Mouse (Mus musculus) lung, embryonic 16.5 days (tissue): ENCODE data around the gene Gm11555. TPM values are rescaled to one million over a fixed set of nuclear protein-coding genes. Genes with fewer than 3 reads are reported as not detected.
"Not testable (repeated sequence)": the region's sequence is repeated elsewhere in the genome, so short reads cannot be mapped to it uniquely, and the experiment has no call there.

Experiments used
- ATAC-seq: fragments of 200-750 bp; cut with Nextera tagmentation; 2 replicates; pipeline ENCODE4 v1.8.0; 2017; ENCODE audit warnings: low read depth, mild to moderate bottlenecking, moderate library complexity
- H3K27ac ChIP-seq: fragments of 300-500 bp; sonication (generic); 2 replicates; pipeline ENCODE4 v1.5.1; 2014; ENCODE audit warnings: mild to moderate bottlenecking, control low read depth, low read length
- H3K27me3 ChIP-seq: fragments of 300-500 bp; sonication (generic); 2 replicates; pipeline ENCODE4 v1.6.1; 2014; ENCODE audit warnings: low read depth, low read length, mixed read lengths; ENCODE audit not compliant: control insufficient read depth, insufficient read depth
- H3K36me3 ChIP-seq: fragments of 300-500 bp; sonication (generic); 2 replicates; pipeline ENCODE4 v1.6.1; 2014; ENCODE audit warnings: low read length; ENCODE audit not compliant: control insufficient read depth, insufficient read depth
- H3K4me1 ChIP-seq: fragments of 300-500 bp; sonication (generic); replicated peaks from 2 replicates; pipeline ENCODE4 v1.6.1; 2014; ENCODE audit warnings: low read length, mixed read lengths; ENCODE audit not compliant: control insufficient read depth, insufficient read depth
- H3K4me2 ChIP-seq: fragments of 300-500 bp; sonication (generic); 2 replicates; pipeline ENCODE4 v1.6.1; 2014; ENCODE audit warnings: low read depth, low read length, control low read depth
- H3K4me3 ChIP-seq: fragments of 300-500 bp; sonication (generic); 2 replicates; pipeline ENCODE4 v1.5.1; 2014; ENCODE audit warnings: mild to moderate bottlenecking, low read length, control low read depth
- H3K9ac ChIP-seq: fragments of 300-500 bp; sonication (generic); 2 replicates; pipeline ENCODE4 v1.6.1; 2014; ENCODE audit warnings: low read length, control low read depth
- H3K9me3 ChIP-seq: fragments of 300-500 bp; sonication (generic); 2 replicates; pipeline ENCODE4 v1.6.1; 2016; ENCODE audit warnings: low read length; ENCODE audit not compliant: control insufficient read depth
- WGBS: fragments of 180-500 bp; shearing (Covaris S2); extraction: QIAGEN DNeasy Blood & Tissue Kit; methylation state at CpG from one replicate; pipeline ENCODE4 v1.1.7; 2014; 5-methylcytosine and 5-hydroxymethylcytosine counted together
- polyA plus RNA-seq: library from polyadenylated mRNA; unstranded; fragments of >200 nt; fragmentation: Nextera tagmentation; extraction: Ambion mirVana; gene quantifications from 2 replicates; pipeline ENCODE4 v1.2.1, GENCODE M21; 2015

The Gm11555 gene
- polyA plus RNA-seq, 1 experiment from 2014 or later: not detected

DNA sequence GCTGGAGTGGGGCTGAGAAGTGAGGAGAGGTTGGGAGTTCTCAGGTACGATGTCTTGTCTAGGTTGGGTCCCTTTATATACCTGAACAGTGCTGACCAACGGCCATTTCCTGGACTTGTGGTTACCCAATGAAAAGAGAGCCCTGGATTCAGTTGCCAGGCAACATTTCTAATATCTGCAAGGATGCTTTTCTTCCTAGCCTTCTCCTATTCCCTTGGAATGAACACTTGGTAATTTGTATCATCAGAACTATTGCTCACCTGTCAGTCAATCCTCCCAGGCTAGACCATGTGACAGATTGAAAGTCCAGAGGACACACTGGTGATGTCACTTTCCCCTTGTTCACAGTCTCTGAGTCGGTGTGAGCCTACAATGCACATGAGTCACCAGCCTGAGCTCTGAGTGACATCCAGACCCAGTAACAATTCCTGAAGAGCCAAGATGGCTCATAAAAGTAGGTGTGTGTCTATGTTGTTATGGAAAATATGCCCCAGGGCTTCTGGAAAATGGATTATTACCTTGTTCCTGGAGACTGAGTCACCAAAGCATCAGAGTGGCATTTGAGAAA lies 35.2 kb downstream of the Gm11555 start, which contains the start of gene Krtap2-4:
Gene Krtap2-4, minus strand, starts transcription at position 51 of the 568 bp plus-strand sequence.
- Histone ChIP-seq H3K4me2 (no peak within 1 kb of the TSS), H3K9me3 (no peaks in the 10 kb centered on the region), H3K27ac (no peak within 1 kb of the TSS), H3K4me3 (no peak within 1 kb of the TSS), H3K36me3 (no peaks in the 10 kb centered on the region), H3K27me3 (no peaks in the 10 kb centered on the region), H3K4me1 (no peaks in the 10 kb centered on the region), H3K9ac (no peak within 1 kb of the TSS)
- ATAC-seq: no peak
- 45% methylated on average over 3 of the region's 3 CpGs for WGBS

DNA sequence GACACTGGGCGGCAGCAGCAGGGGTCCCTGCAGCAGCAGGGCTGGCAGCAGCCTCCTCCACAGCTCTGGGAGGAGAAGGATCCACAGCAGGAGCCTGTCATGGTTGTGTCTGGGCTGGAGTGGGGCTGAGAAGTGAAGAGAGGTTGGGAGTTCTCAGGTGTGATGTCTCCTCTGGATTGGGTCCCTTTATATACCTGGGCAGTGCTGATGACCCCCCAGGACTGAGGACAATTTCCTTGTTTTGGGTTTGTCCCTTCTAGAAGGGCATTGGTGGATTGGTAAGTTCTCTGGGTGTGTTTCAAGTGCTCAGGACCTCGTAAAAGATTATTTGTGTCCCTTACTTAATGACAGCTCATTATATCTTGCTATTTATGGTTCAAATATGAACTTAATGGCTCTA lies 39.9 kb downstream of the Gm11555 start, which contains the start of gene Gm11937:
Gene Gm11937, minus strand, starts transcription at position 101 of the 400 bp plus-strand sequence.
- H3K9ac ChIP-seq, H3K4me2 ChIP-seq, ATAC-seq, H3K36me3 ChIP-seq, H3K27me3 ChIP-seq, H3K4me3 ChIP-seq, H3K4me1 ChIP-seq, H3K27ac ChIP-seq, H3K9me3 ChIP-seq: not testable (repeated sequence)
- WGBS: 73% methylated on average over 1 of the region's 2 CpGs

DNA sequence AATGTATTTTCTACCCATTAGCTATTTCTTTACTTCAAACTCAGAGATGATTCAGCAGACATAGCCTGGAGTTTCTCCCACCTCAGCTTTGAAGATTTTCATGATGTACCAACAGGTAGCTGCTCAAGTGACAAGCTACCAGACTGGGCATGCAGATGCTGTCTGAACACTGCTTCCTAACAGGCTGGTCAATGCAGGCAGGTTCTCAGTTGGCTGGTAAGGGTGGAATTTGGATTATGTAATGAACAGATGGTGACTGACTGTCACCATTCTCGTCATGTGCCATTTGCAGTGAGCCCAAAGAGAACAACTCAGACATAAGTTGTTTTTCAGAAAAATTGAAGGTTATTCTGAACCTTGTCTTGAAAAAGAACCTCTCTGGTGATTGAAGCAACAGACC lies 40.9 kb downstream of the Gm11555 start:
- no peak for ATAC-seq
- WGBS: 53% methylated on average over 1 of the region's 1 CpGs
- H3K4me3 ChIP-seq: no peak overlapping the region
- no peaks in the 10 kb centered on the region for H3K9me3 ChIP-seq
- no peak overlapping the region for H3K4me2 ChIP-seq
- no peaks in the 10 kb centered on the region for H3K36me3 ChIP-seq
- no peaks in the 10 kb centered on the region for H3K27me3 ChIP-seq
- no peak overlapping the region for H3K27ac ChIP-seq
- H3K4me1 ChIP-seq: no peaks in the 10 kb centered on the region
- no peak overlapping the region for H3K9ac ChIP-seq

DNA sequence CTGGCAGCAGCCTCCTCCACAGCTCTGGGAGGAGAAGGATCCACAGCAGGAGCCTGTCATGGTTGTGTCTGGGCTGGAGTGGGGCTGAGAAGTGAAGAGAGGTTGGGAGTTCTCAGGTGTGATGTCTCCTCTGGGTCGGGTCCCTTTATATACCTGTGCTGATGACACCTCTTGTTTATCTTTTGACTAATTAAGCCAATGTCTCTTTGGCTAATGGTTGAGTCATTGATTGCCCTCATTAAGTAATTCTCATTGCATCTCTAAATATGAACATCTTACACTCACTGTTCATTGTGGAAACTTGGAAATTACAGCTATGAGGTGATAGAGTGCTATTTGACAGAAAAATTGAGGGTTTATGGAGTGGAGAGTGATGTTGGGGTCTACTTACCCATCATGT lies 46.8 kb downstream of the Gm11555 start, which contains the start of gene Gm11938:
Gene Gm11938, minus strand, starts transcription at position 101 of the 400 bp plus-strand sequence.
- H3K4me3 ChIP-seq, H3K27ac ChIP-seq, H3K9ac ChIP-seq, ATAC-seq, H3K27me3 ChIP-seq, H3K36me3 ChIP-seq, H3K4me1 ChIP-seq, H3K9me3 ChIP-seq, H3K4me2 ChIP-seq: not testable (repeated sequence)
- 50% methylated on average over 1 of the region's 1 CpGs for WGBS

Other genes starting within 250 kb of the Gm11555 start
- not detected in 2 replicates for gene Krt12, start 228.0 kb downstream of the Gm11555 start, polyA plus RNA-seq
- gene Krt20, start 212.1 kb downstream of the Gm11555 start, polyA plus RNA-seq: 0.30 and 0.96 TPM in 2 replicates
- gene Krt23, start 157.1 kb downstream of the Gm11555 start, polyA plus RNA-seq: 4.9 and 5.4 TPM in 2 replicates
- gene Krt39, start 128.9 kb downstream of the Gm11555 start, polyA plus RNA-seq: not detected in 2 replicates
- not detected in 2 replicates for gene Krt40, start 107.1 kb downstream of the Gm11555 start, polyA plus RNA-seq
- not detected in 2 replicates for gene Krtap3-3, start 99.4 kb downstream of the Gm11555 start, polyA plus RNA-seq
- gene Krtap3-2, start 93.4 kb downstream of the Gm11555 start, polyA plus RNA-seq: not detected in 2 replicates
- gene Gm11939, start 90.8 kb downstream of the Gm11555 start, polyA plus RNA-seq: not detected in 2 replicates
- not detected in 2 replicates for gene Krtap3-1, start 83.6 kb downstream of the Gm11555 start, polyA plus RNA-seq
- not detected in 2 replicates for gene Krtap1-5, start 69.2 kb downstream of the Gm11555 start, polyA plus RNA-seq
- not detected in 2 replicates for gene Krtap1-4, start 66.6 kb downstream of the Gm11555 start, polyA plus RNA-seq
- gene Krtap1-3, start 58.9 kb downstream of the Gm11555 start, polyA plus RNA-seq: not detected in 2 replicates
- not detected in 2 replicates for gene Krtap9-3, start 52.1 kb downstream of the Gm11555 start, polyA plus RNA-seq
- not detected in 2 replicates for gene Gm11938, start 46.9 kb downstream of the Gm11555 start, polyA plus RNA-seq
- not detected in 2 replicates for gene Gm11937, start 40.0 kb downstream of the Gm11555 start, polyA plus RNA-seq
- not detected in 2 replicates for gene Krtap2-4, start 35.4 kb downstream of the Gm11555 start, polyA plus RNA-seq
- gene Gm11562, start 29.8 kb downstream of the Gm11555 start, polyA plus RNA-seq: not detected in 2 replicates
- gene Krtap4-1, start 22.0 kb downstream of the Gm11555 start, polyA plus RNA-seq: not detected in 2 replicates
- not detected in 2 replicates for gene Krtap4-2, start 15.2 kb downstream of the Gm11555 start, polyA plus RNA-seq
- gene Krtap4-7, start 6.1 kb downstream of the Gm11555 start, polyA plus RNA-seq: not detected in 2 replicates
- not detected in 2 replicates for gene Gm11563, start 8.7 kb upstream of the Gm11555 start, polyA plus RNA-seq
- gene Krtap4-6, start 15.7 kb upstream of the Gm11555 start, polyA plus RNA-seq: not detected in 2 replicates
- gene Gm14190, start 40.5 kb upstream of the Gm11555 start, polyA plus RNA-seq: not detected in 2 replicates
- not detected in 2 replicates for gene Gm14180, start 84.1 kb upstream of the Gm11555 start, polyA plus RNA-seq
- gene Gm11595, start 122.7 kb upstream of the Gm11555 start, polyA plus RNA-seq: not detected in 2 replicates
- not detected in 2 replicates for gene Krtap4-8, start 130.5 kb upstream of the Gm11555 start, polyA plus RNA-seq
- not detected in 2 replicates for gene Krtap4-9, start 135.0 kb upstream of the Gm11555 start, polyA plus RNA-seq
- gene Gm11596, start 143.2 kb upstream of the Gm11555 start, polyA plus RNA-seq: not detected in 2 replicates
- gene Gm11569, start 148.7 kb upstream of the Gm11555 start, polyA plus RNA-seq: not detected in 2 replicates
- gene Gm11554, start 154.2 kb upstream of the Gm11555 start, polyA plus RNA-seq: not detected in 2 replicates
- gene Krtap4-13, start 159.7 kb upstream of the Gm11555 start, polyA plus RNA-seq: not detected in 2 replicates
- not detected in 2 replicates for gene Gm11564, start 165.4 kb upstream of the Gm11555 start, polyA plus RNA-seq
- gene 2300003K06Rik, start 187.8 kb upstream of the Gm11555 start, polyA plus RNA-seq: not detected in 2 replicates
- gene Krtap4-16, start 201.4 kb upstream of the Gm11555 start, polyA plus RNA-seq: not detected in 2 replicates
- not detected in 2 replicates for gene Gm11568, start 207.7 kb upstream of the Gm11555 start, polyA plus RNA-seq
- not detected in 2 replicates for gene Gm11559, start 214.2 kb upstream of the Gm11555 start, polyA plus RNA-seq
- gene Krtap9-1, start 223.2 kb upstream of the Gm11555 start, polyA plus RNA-seq: not detected in 2 replicates
- not detected in 2 replicates for gene Gm11567, start 229.0 kb upstream of the Gm11555 start, polyA plus RNA-seq